Mouse (Mus musculus) hindbrain, embryonic 13.5 days (tissue): Measurements from ENCODE around the gene Amigo1. TPM values are rescaled to one million over a fixed set of nuclear protein-coding genes. Genes with fewer than 3 reads are reported as not detected.

Experiments
- ATAC-seq: fragments of 200-750 bp; cut with Nextera tagmentation; 2 replicates; pipeline ENCODE4 v1.8.0; 2017; ENCODE audit warnings: moderate TSS enrichment; ENCODE audit not compliant: low FRiP score
- H3K27ac ChIP-seq: fragments of 300-500 bp; sonication (generic); 2 replicates; pipeline ENCODE4 v1.5.1; 2015; ENCODE audit warnings: inconsistent platforms, mild to moderate bottlenecking, moderate library complexity
- H3K27me3 ChIP-seq: fragments of 300-500 bp; sonication (generic); 2 replicates; pipeline ENCODE4 v1.6.1; 2015; ENCODE audit warnings: mild to moderate bottlenecking, inconsistent platforms
- H3K36me3 ChIP-seq: fragments of 300-500 bp; sonication (generic); 2 replicates; pipeline ENCODE4 v1.6.1; 2015; ENCODE audit warnings: mild to moderate bottlenecking, inconsistent platforms
- H3K4me1 ChIP-seq: fragments of 300-500 bp; sonication (generic); replicated peaks from 2 replicates; pipeline ENCODE4 v1.6.1; 2015; ENCODE audit warnings: inconsistent platforms
- H3K4me2 ChIP-seq: fragments of 300-500 bp; sonication (generic); 2 replicates; pipeline ENCODE4 v1.6.1; 2015; ENCODE audit warnings: inconsistent platforms, mild to moderate bottlenecking, moderate library complexity
- H3K4me3 ChIP-seq: fragments of 300-500 bp; sonication (generic); 2 replicates; pipeline ENCODE4 v1.5.1; 2015; ENCODE audit warnings: mild to moderate bottlenecking, inconsistent platforms
- H3K9ac ChIP-seq: fragments of 300-500 bp; sonication (generic); 2 replicates; pipeline ENCODE4 v1.6.1; 2015; ENCODE audit warnings: mild to moderate bottlenecking, inconsistent platforms
- H3K9me3 ChIP-seq: fragments of 300-500 bp; sonication (generic); 2 replicates; pipeline ENCODE4 v1.6.1; 2016; ENCODE audit warnings: inconsistent platforms
- WGBS: fragments of 180-500 bp; shearing (Covaris S2); methylation state at CpG from one replicate; pipeline ENCODE4 v1.1.7; 2015; 5-methylcytosine and 5-hydroxymethylcytosine counted together
- polyA plus RNA-seq: library from polyadenylated mRNA; unstranded; fragments of >200 nt; fragmentation: Nextera tagmentation; extraction: Ambion mirVana; gene quantifications from 2 replicates; pipeline ENCODE4 v1.2.1, GENCODE M21; 2015

The Amigo1 gene
- polyA plus RNA-seq, 1 experiment from 2014 or later: 13.8 TPM

DNA sequence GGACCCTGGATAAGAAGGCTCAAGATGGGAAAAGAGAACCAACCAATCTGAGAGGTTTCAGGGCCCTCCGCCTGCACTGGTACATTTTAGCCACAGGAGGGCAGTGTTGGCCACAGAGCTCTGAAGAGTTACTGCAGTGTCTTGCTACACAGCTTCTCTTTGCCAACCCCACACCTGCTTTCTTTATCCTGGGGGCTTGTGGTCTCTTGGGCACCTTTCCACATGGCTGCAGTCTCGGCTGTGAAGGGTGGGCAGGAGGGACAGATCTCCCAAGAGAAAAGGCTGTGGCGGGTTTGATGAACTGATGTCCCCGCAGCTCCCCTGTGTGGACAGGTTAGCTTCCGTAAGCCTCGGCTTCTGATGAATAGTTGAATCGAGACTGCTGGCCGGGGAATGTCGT lies 21.3 kb upstream of the Amigo1 start:
- ATAC-seq: peak; percentile 61
- Histone ChIP-seq H3K27ac (peak overlapping the region; percentile 93), H3K9me3 (no peaks in the 10 kb centered on the region), H3K4me3 (peak overlapping the region; percentile 22), H3K4me1 (peaks cover 50% of the 10 kb centered on the region), H3K36me3 (no peaks in the 10 kb centered on the region), H3K27me3 (0 out of 2 replicates have a peak, but pooled peaks cover 5% of the 10 kb centered on the region), H3K9ac (peak overlapping the region; percentile 59; the same call in 1 of the 2 replicates), H3K4me2 (peak overlapping the region; percentile 50)
- 15% methylated on average over 9 of the region's 9 CpGs for WGBS

GRCm38 (mm10) chr3:108165532-108166315 lies 20.4 kb upstream of the Amigo1 start:
- no peaks in the 10 kb centered on the region for H3K36me3 ChIP-seq
- no peak overlapping the region; the same call in 1 of the 2 replicates for H3K4me2 ChIP-seq
- 0 out of 2 replicates have a peak, but pooled peaks cover 5% of the 10 kb centered on the region for H3K27me3 ChIP-seq
- peaks cover 50% of the 10 kb centered on the region for H3K4me1 ChIP-seq
- H3K9me3 ChIP-seq: no peaks in the 10 kb centered on the region
- peak overlapping the region; percentile 51; the same call in 1 of the 2 replicates for H3K9ac ChIP-seq
- H3K27ac ChIP-seq: peak overlapping the region; percentile 93
- 14% methylated on average over 10 of the region's 10 CpGs for WGBS
- H3K4me3 ChIP-seq: no peak overlapping the region
- peak; percentile 41 for ATAC-seq

DNA sequence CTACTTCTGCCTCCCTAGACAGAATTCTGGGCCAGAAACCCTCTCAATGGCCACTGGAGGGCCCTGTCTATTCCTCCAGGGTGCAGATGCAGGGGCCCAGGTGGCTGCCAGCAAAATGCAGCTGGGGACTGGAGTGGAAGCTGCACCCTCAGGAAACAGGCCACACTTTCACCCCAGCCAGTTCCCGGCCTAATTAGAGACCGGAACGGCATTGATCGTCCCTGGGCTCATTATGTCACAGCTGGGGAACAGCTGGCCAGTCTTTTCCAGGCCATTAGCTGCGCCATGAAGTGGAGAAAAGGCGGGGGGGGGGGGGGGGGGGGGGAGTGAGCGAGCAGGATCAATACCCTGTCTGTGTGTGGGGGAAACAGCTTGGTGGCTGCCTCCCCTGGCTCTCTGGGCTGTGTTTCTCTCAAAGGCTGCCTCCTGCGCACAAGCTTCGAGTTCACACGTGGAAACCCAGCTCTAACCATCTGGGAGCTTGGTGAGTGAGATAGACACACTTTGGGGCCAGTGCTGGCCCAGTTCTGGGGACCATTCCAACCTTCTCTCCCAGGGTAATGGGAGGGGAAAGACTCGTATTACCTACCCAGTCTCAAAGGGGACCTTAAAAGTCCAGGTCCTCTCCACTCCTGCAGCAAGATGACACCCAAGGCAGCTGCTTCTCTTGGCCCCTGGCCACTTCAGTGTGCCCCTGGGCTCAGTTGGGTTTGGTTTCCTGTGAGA lies 19.5 kb upstream of the Amigo1 start:
- no peak overlapping the region for H3K4me2 ChIP-seq
- no peaks in the 10 kb centered on the region for H3K36me3 ChIP-seq
- 3% methylated on average over 9 of the region's 11 CpGs for WGBS

DNA sequence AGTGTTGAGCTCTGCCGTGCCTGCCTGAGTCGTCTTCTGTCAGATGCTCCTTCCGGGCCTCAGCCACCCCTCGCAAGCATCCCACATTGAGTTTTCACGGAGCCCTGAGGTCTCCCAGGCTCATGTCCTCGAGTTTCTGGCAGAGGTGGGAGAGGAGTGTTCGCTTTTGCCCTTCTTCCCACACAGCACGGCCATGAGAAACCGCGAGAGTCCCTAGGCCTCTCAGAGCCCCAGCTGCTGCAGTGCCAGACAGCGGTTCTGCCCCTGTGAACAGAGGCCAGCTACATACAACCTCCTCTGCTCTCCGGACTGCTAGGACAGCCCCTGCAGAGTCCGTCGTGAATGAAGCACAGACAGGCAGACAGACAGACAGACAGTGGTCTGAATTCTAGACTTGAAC lies 18.6 kb upstream of the Amigo1 start:
- ATAC-seq: no peak
- Histone ChIP-seq H3K36me3 (no peaks in the 10 kb centered on the region), H3K27me3 (no peaks in the 10 kb centered on the region), H3K4me1 (peaks cover 50% of the 10 kb centered on the region), H3K9me3 (no peaks in the 10 kb centered on the region), H3K4me2 (no peak overlapping the region), H3K27ac (peak overlapping the region; percentile 93), H3K9ac (peak overlapping the region; percentile 53), H3K4me3 (no peak overlapping the region)
- 37% methylated on average over 14 of the region's 14 CpGs for WGBS

More for the DNA sequence above, 19.5 kb upstream of the Amigo1 start:
- peak; percentile 63 for ATAC-seq
- no peak overlapping the region for H3K4me3 ChIP-seq
- H3K4me1 ChIP-seq: peaks cover 50% of the 10 kb centered on the region
- H3K27ac ChIP-seq: peak overlapping the region; percentile 93
- H3K9me3 ChIP-seq: no peaks in the 10 kb centered on the region
- 0 out of 2 replicates have a peak, but pooled peaks cover 1% of the 10 kb centered on the region for H3K27me3 ChIP-seq
- H3K9ac ChIP-seq: 0 out of 2 replicates have a peak overlapping the region, but pooled peaks have one; percentile 31

GRCm38 (mm10) chr3:108169199-108169598 lies 16.9 kb upstream of the Amigo1 start:
- Histone ChIP-seq H3K4me2 (no peak overlapping the region), H3K36me3 (no peaks in the 10 kb centered on the region), H3K4me3 (no peak overlapping the region), H3K9me3 (no peaks in the 10 kb centered on the region), H3K9ac (0 out of 2 replicates have a peak overlapping the region, but pooled peaks have one; percentile 24), H3K27ac (peak overlapping the region; percentile 93; the same call in 1 of the 2 replicates), H3K27me3 (no peaks in the 10 kb centered on the region), H3K4me1 (peaks cover 52% of the 10 kb centered on the region)
- no peak for ATAC-seq
- WGBS: 35% methylated on average over 3 of the region's 3 CpGs

DNA sequence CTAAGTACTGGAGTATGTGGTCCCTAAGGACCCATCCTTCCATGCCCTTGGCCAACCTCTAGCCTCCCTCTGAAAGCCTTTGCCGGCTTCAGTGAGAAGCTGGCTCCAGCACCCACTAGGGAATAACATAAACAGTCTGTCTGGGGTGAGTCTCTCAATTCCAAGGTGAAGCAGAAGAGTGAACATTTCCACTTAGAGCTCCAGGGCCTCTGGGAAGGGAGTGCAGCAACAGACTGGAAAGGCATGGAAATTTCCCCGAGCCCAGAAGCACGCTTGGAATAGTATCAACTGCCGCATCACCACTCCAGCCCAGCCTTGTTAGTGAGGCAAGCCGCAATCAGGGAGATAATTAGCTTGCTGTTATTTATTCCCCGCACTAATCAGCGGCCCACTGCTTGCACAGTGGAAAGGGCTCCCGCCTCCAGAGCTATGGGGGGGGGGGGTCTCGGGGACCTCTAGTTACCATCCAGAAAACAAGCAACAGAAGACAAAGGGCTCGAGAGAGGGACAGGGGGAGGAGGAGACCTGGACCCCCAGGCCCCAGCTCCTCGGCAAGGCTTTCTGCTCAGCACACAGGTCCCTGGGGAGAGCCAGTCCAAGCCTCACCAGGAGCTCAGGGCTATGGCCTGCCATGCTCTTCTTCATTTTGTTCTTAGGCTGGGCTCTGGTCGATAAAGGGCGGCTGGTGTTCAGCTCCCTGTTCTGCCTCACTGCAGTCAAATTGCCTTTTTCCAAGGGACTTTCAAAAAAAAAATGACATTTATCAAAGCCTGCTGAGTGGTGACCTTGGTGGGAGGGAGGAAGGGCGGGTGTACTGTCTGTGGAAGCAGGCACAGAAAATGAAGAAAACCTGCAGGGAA lies 11.2 kb upstream of the Amigo1 start:
- peak overlapping the region; percentile 56 for H3K9ac ChIP-seq
- no peaks in the 10 kb centered on the region for H3K36me3 ChIP-seq
- no peaks in the 10 kb centered on the region for H3K27me3 ChIP-seq
- no peaks in the 10 kb centered on the region for H3K9me3 ChIP-seq
- H3K4me1 ChIP-seq: peaks cover 22% of the 10 kb centered on the region
- peak overlapping the region; percentile 90 for H3K27ac ChIP-seq
- WGBS: 18% methylated on average over 14 of the region's 14 CpGs
- no peak overlapping the region for H3K4me3 ChIP-seq
- peak; percentile 89 for ATAC-seq
- H3K4me2 ChIP-seq: peak overlapping the region; percentile 32

GRCm38 (mm10) chr3:108178756-108179715 lies 7.1 kb upstream of the Amigo1 start:
- Histone ChIP-seq H3K4me1 (peaks cover 22% of the 10 kb centered on the region), H3K36me3 (no peaks in the 10 kb centered on the region), H3K9ac (no peak overlapping the region), H3K9me3 (no peaks in the 10 kb centered on the region), H3K4me2 (no peak overlapping the region), H3K4me3 (no peak overlapping the region), H3K27me3 (no peaks in the 10 kb centered on the region), H3K27ac (no peak overlapping the region)
- WGBS: 82% methylated on average over 7 of the region's 7 CpGs
- no peak for ATAC-seq

DNA sequence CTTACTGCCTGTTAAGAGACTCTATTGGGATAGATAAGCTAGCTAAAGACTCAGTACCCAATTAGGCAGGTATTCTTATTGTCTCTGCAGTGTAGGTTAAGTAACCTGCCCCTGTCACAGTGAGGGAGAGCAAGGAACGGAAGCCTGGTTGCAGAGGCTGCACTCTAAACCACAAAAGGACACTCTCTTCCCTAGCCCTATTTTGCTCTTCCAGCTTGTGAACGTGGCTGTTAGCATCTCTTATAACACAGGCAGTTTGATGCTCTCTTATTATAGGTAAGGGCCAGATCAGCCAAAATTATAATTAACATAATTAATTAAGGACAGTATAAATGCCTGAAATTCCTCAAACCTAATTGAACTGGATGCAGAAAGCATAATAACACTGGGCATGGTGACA lies 5.6 kb upstream of the Amigo1 start:
- H3K27me3 ChIP-seq: peaks cover 5% of the 10 kb centered on the region; the same call in 1 of the 2 replicates
- H3K9me3 ChIP-seq: no peaks in the 10 kb centered on the region
- H3K4me1 ChIP-seq: peaks cover 10% of the 10 kb centered on the region
- no peak for ATAC-seq
- no peak overlapping the region for H3K27ac ChIP-seq
- no peak overlapping the region for H3K9ac ChIP-seq
- 48% methylated on average over 2 of the region's 2 CpGs for WGBS
- no peak overlapping the region for H3K4me3 ChIP-seq
- no peak overlapping the region for H3K4me2 ChIP-seq
- no peaks in the 10 kb centered on the region for H3K36me3 ChIP-seq

DNA sequence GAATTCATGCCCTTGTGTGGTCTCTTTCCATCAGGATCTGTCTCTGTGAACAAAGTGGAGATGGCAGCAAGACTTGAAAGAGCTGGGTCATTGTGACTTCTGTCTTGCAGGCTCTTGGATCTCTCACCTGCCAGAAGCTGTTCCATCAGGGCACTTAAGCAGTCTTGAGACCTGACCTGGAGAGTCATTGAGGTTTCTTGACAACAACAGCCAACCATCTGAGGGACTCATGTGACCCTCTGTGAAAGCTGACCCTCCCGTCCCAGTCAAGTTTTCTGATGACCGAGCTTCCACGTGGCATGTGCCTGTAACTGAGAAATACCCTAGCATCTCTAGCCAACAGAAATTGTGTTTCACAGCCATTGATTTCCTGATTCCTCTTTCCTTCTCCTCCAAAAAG lies 1.4 kb upstream of the Amigo1 start:
- WGBS: 74% methylated on average over 3 of the region's 3 CpGs
- no peak overlapping the region for H3K4me3 ChIP-seq
- no peak for ATAC-seq
- H3K27ac ChIP-seq: no peak overlapping the region
- H3K36me3 ChIP-seq: peaks cover 15% of the 10 kb centered on the region
- peaks cover 8% of the 10 kb centered on the region; the same call in 1 of the 2 replicates for H3K27me3 ChIP-seq
- no peak overlapping the region for H3K9ac ChIP-seq
- no peaks in the 10 kb centered on the region for H3K9me3 ChIP-seq
- peaks cover 37% of the 10 kb centered on the region for H3K4me1 ChIP-seq
- no peak overlapping the region for H3K4me2 ChIP-seq

DNA sequence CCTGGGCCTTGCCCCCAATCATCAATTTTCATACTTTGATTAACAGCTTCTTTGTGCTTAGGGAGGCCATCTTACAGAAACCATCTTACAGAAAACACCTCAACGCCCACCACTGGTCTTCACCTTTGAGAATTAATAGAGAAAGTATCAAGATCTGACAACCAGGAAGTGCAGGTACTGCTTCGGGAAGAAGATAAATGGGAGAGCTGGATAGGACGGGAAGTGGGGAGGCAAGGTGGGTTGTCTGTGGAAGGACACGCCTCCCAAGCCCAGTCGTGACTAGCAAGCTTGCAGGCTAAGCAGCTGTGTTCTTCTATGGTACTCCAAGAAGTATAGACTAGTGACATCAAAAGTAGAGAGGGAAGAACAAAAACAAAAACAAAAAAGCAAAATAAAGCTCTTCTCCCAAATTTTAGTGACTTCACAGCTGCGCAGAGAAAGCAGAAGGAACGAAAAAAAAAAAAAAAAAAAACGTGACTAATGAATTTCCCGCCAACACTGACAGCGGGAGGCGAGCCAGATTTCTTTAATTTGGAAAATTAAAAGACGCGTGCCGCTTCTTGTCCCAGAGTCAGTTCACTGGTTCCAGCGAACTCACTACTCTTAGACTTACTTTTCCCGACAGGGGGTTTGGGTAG lies 556 bp upstream of the Amigo1 start:
- Histone ChIP-seq H3K4me2 (peak overlapping the region; percentile 91), H3K27ac (no peak overlapping the region), H3K9me3 (no peaks in the 10 kb centered on the region), H3K4me1 (peaks cover 45% of the 10 kb centered on the region), H3K9ac (peak overlapping the region; percentile 89; the same call in 1 of the 2 replicates), H3K4me3 (peak overlapping the region; percentile 76), H3K27me3 (peaks cover 8% of the 10 kb centered on the region; the same call in 1 of the 2 replicates), H3K36me3 (peaks cover 23% of the 10 kb centered on the region)
- WGBS: 4% methylated on average over 16 of the region's 16 CpGs
- 0 out of 2 replicates have a peak, but pooled peaks have one; percentile 37 for ATAC-seq
